ENCODE assay signal across 23 mouse cellular contexts in genomic region chr15:89288227-89288767, GRCm38 (mm10). TPM values are rescaled to one million over a fixed set of nuclear protein-coding genes. Genes with fewer than 3 reads are reported as not detected.
DNase-seq lines count a peak whose midpoint lies in the region; ATAC-seq lines count a peak whose summit lies in the region.
"Had no signal": no experiment of that assay in that cellular context is flagged by ENCODE, and none has a peak within 500 bp of the region (broad histone marks: within the 10 kb centered on the region; RNA-seq: fewer than 3 reads in every experiment).

No protein-coding gene starts in this region.

- no peak overlapping the region for H3K4me2 ChIP-seq in liver, embryonic 12.5 days
- no peak overlapping the region for H3K4me2 ChIP-seq in embryonic facial prominence, embryonic 12.5 days (replicated peaks)
- H3K4me2 ChIP-seq: limb, embryonic 13.5 days; midbrain, embryonic 12.5 days; neural tube, embryonic 13.5 days had no signal

- H3K4me3 ChIP-seq in liver, embryonic 12.5 days, result no peak overlapping the region
- H3K4me3 ChIP-seq in embryonic facial prominence, embryonic 12.5 days, result no peak overlapping the region
- H3K4me3 ChIP-seq: limb, embryonic 13.5 days; midbrain, embryonic 12.5 days; neural tube, embryonic 13.5 days had no signal

- no peak for ATAC-seq in liver, embryonic 12.5 days
- ATAC-seq in embryonic facial prominence, embryonic 12.5 days (ENCODE audit: insufficient number of reproducible peaks, insufficient read depth, low FRiP score, low TSS enrichment), result 0 out of 2 replicates have a peak, but pooled peaks have one; percentile 16
- ATAC-seq: CD4-positive, CD25-positive, alpha-beta regulatory T cell, adult 4 months; liver, postnatal 0 days had no signal

- H3K9me3 ChIP-seq in liver, embryonic 12.5 days (replicated peaks), result no peaks in the 10 kb centered on the region
- no peaks in the 10 kb centered on the region for H3K9me3 ChIP-seq in embryonic facial prominence, embryonic 12.5 days
- H3K9me3 ChIP-seq: G1E; limb, embryonic 13.5 days; midbrain, embryonic 12.5 days; neural tube, embryonic 13.5 days had no signal

- DNase-seq in cerebellum, adult 11-12 months, result peak; percentile 44
- no peak for DNase-seq in cerebellum, adult 11 months
- DNase-seq in heart, adult 11 months, result peak; percentile 91
- no peak for DNase-seq in heart, adult 8-10 months (ENCODE audit: low spot score)
- DNase-seq in liver, result no peak
- DNase-seq in gastrocnemius, postnatal 4 days (ENCODE audit: low spot score in 2 of 2), result no peak
- DNase-seq: adrenal gland, postnatal 36 days; kidney, adult 8-10 months; kidney, postnatal 36 days; layer of hippocampus, adult 9-11 months; liver, postnatal 0 days; right cerebral cortex, postnatal 25 days had no signal

- WGBS in liver, embryonic 12.5 days (ENCODE audit: insufficient replicate concordance), result 88% methylated on average over 23 of the region's 23 CpGs
- 90% methylated on average over 23 of the region's 23 CpGs for WGBS in embryonic facial prominence, embryonic 12.5 days

- peaks cover 63% of the 10 kb centered on the region for H3K4me1 ChIP-seq in liver, embryonic 12.5 days
- H3K4me1 ChIP-seq in embryonic facial prominence, embryonic 12.5 days, result no peaks in the 10 kb centered on the region
- H3K4me1 ChIP-seq: limb, embryonic 13.5 days; midbrain, embryonic 12.5 days; neural tube, embryonic 13.5 days had no signal

- no peak overlapping the region for H3K9ac ChIP-seq in liver, embryonic 12.5 days
- H3K9ac ChIP-seq in embryonic facial prominence, embryonic 12.5 days, result no peak overlapping the region
- H3K9ac ChIP-seq: limb, embryonic 13.5 days; liver, postnatal 0 days; midbrain, embryonic 12.5 days; neural tube, embryonic 13.5 days had no signal

- H3K27me3 ChIP-seq in liver, embryonic 12.5 days (replicated peaks), result no peaks in the 10 kb centered on the region
- no peaks in the 10 kb centered on the region for H3K27me3 ChIP-seq in embryonic facial prominence, embryonic 12.5 days
- H3K27me3 ChIP-seq: limb, embryonic 13.5 days; midbrain, embryonic 12.5 days; neural tube, embryonic 13.5 days had no signal

- peaks cover 96% of the 10 kb centered on the region for H3K36me3 ChIP-seq in liver, embryonic 12.5 days
- peaks cover 91% of the 10 kb centered on the region for H3K36me3 ChIP-seq in embryonic facial prominence, embryonic 12.5 days

- peak overlapping the region; percentile 30; the same call in 1 of the 2 replicates for H3K27ac ChIP-seq in liver, embryonic 12.5 days
- no peak overlapping the region for H3K27ac ChIP-seq in embryonic facial prominence, embryonic 12.5 days
- H3K27ac ChIP-seq: limb, embryonic 13.5 days; macrophage; midbrain, embryonic 12.5 days; neural tube, embryonic 13.5 days had no signal

RNA-seq across cellular contexts. Expression of gene Sbf1, which starts 26.8 kb away (rescaled TPM):
- 10 to 100 TPM; 56.5 to 74.5 (median 69.5) TPM for total RNA-seq in heart, adult 8-10 months (2022)
- 32.5 and 34.1 TPM in 2 replicates for polyA plus RNA-seq in liver, embryonic 12.5 days (2016; fragmentation: Nextera tagmentation; extraction: Ambion mirVana)
- polyA plus RNA-seq in embryonic facial prominence, embryonic 12.5 days (2016; fragmentation: Nextera tagmentation; extraction: Ambion mirVana), result 60.9 and 61.6 TPM in 2 replicates
- total RNA-seq in gastrocnemius, postnatal 4 days (2021), result 10 to 100 TPM; 69.4 to 73.9 TPM

RNA-seq across cellular contexts. Expression of gene Adm2, which starts 34.2 kb away (rescaled TPM):
- not detected for total RNA-seq in heart, adult 8-10 months (2022)
- 3.3 TPM in 2 replicates for polyA plus RNA-seq in liver, embryonic 12.5 days (2016; fragmentation: Nextera tagmentation; extraction: Ambion mirVana)
- 0.18 TPM in 1 of 2 replicates, not detected in the other for polyA plus RNA-seq in embryonic facial prominence, embryonic 12.5 days (2016; fragmentation: Nextera tagmentation; extraction: Ambion mirVana)
- not detected for total RNA-seq in gastrocnemius, postnatal 4 days (2021)
- total RNA-seq: adrenal gland, postnatal 36 days; G1E; left cerebral cortex, adult 8-10 months had no signal
- polyA plus RNA-seq: CD4-positive, CD25-positive, alpha-beta regulatory T cell, adult 4 months; heart, postnatal 0 days; macrophage; midbrain, embryonic 12.5 days; neural tube, embryonic 13.5 days had no signal

RNA-seq across cellular contexts. Expression of gene Miox, which starts 45.9 kb away (rescaled TPM):
- not detected for total RNA-seq in heart, adult 8-10 months (2022)
- polyA plus RNA-seq in liver, embryonic 12.5 days (2016; fragmentation: Nextera tagmentation; extraction: Ambion mirVana), result 2.4 and 3.7 TPM in 2 replicates
- polyA plus RNA-seq in embryonic facial prominence, embryonic 12.5 days (2016; fragmentation: Nextera tagmentation; extraction: Ambion mirVana), result not detected in 2 replicates
- total RNA-seq in gastrocnemius, postnatal 4 days (2021), result not detected
- total RNA-seq: adrenal gland, postnatal 36 days; left cerebral cortex, adult 8-10 months had no signal
- polyA plus RNA-seq: CD4-positive, CD25-positive, alpha-beta regulatory T cell, adult 4 months; G1E; gonadal fat pad, adult 2 months; heart, postnatal 0 days; limb, embryonic 13.5 days; macrophage; midbrain, embryonic 12.5 days; neural tube, embryonic 13.5 days had no signal

Comparison
In these comparisons a context has a peak if more than half of its experiments do, and no peak if none do; other contexts are left out.
1. DNase-seq: peak in cerebellum, adult 11-12 months (single experiment) and heart, adult 11 months (single experiment); none in cerebellum, adult 11 months (single experiment), heart, adult 8-10 months (single experiment), liver (single experiment) and gastrocnemius, postnatal 4 days (0 of 2).